Mouse (Mus musculus): ENCODE measurements at regions not wholly inside any gene's neighbourhood (a gene's known extent, or its start where the extent isn't known, plus 50 kb on each side); places are given as distances from the start of the nearest gene placed in this dataset.

- Histone ChIP-seq H3K4me1 (no peaks in the 10 kb centered on the region), H3K4me3 (replicated peaks) (no peak overlapping the region), H3K27me3 (replicated peaks) (no peaks in the 10 kb centered on the region), H3K4me2 (no peak overlapping the region), H3K9me3 (no peaks in the 10 kb centered on the region), H3K9ac (no peak overlapping the region), H3K36me3 (no peaks in the 10 kb centered on the region), H3K27ac (no peak overlapping the region)
- ATAC-seq (ENCODE audit: insufficient read depth, low FRiP score, low read depth), result no peak
- 71% methylated on average over 11 of the region's 11 CpGs for WGBS
These were observed 51.9 kb upstream of the Pde7b start for GRCm38 (mm10) chr10:20776640-20777413.

- Histone ChIP-seq H3K36me3 (no peaks in the 10 kb centered on the region), H3K27ac (no peak overlapping the region), H3K9ac (no peak overlapping the region), H3K27me3 (replicated peaks) (no peaks in the 10 kb centered on the region), H3K9me3 (no peaks in the 10 kb centered on the region), H3K4me2 (no peak overlapping the region), H3K4me3 (replicated peaks) (no peak overlapping the region), H3K4me1 (no peaks in the 10 kb centered on the region)
- no peak for ATAC-seq (ENCODE audit: insufficient read depth, low FRiP score, low read depth)
- 85% methylated on average over 3 of the region's 3 CpGs for WGBS
These were observed 51.0 kb upstream of the Pde7b start for GRCm38 (mm10) chr10:20775731-20776429.

Data from stomach, embryonic 15.5 days (tissue).